Mouse (Mus musculus) ovary, adult 18-20 months (tissue): Measurements from ENCODE around the gene Oaz2.

Experiments used
- DNase-seq: peaks from one replicate; pipeline ENCODE4 v3.0.0; 2022; ENCODE audit warnings: low spot score, mixed read lengths

Oaz2 gene

DNA sequence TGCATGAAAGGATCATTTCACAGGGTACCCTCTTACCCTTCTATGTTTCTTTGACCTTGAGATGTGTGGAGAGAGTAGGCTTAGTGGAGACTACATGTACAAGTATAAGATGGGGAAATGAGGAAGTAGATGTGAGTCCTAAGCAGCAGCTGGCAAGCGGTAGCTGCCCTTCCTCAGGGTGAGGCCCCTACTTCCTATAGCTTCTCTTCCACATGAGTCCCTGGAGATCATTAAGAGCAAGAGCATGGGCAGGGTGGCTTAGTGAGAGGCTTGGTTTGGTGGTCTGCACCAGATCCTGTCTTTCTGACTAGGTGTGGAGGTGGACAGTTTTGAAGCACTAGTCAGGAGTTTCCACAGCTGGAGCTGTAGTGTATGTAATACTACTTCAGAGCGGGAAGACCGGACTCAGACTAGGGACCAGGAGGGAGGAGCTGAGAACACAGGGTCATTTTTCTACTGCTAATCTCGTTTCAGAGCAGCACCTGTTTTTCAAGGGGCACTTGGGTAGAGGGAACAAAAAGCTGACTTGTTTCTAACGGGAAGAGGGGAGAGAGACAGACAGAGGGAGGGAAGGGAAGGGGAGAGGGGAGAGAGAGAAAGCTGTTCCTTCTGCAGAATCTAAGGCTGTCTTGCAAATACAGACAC is 25.3 kb downstream of the Oaz2 start:
- DNase-seq = no peak

GRCm38 (mm10) chr9:65695646-65696045 is 27.8 kb downstream of the Oaz2 start:
- no peak for DNase-seq

DNA sequence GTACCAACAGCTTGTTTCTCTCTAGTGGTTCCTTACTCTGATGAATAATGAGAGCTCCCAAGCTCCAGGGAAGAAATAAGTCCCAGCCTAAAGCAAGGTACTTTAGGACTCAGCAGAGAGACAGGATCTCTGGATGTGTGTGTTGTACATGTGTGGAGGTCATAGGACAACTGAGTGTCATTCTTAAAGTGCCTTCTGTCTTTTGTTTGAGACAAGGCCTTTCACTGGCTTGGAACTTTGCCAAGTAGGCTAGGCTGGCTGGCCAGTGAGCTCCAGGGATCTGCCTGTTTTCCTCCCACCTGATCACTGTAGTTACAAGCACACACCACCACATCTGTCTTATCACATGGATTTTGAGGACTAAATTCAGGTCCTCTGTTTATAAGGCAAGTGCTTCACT is 28.5 kb downstream of the Oaz2 start:
- DNase-seq = no peak

GRCm38 (mm10) chr9:65697356-65697755 is 29.6 kb downstream of the Oaz2 start:
- no peak for DNase-seq

- DNase-seq = no peak
Measured at GRCm38 (mm10) chr9:65697992-65698391, 30.2 kb downstream of the Oaz2 start.

DNA sequence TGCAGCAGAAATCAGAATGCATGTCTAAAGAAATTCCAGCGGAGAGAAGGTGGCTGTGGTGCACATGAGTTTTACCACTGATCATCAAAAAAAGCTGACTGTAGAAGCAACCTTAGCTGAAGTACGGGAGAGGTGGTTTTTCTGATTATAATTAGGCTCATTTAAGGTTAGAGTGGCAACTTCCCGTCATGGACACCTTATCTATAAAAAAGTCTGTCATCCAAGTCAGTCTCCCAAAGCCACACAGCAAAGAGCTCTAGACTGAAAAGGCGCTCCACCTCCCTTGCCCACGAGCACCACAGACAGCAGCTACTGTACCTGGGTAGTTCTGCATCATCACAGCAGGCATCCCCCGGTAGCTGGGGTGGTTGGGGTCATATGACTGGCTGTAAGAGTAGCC is 32.7 kb downstream of the Oaz2 start:
- no peak for DNase-seq

DNA sequence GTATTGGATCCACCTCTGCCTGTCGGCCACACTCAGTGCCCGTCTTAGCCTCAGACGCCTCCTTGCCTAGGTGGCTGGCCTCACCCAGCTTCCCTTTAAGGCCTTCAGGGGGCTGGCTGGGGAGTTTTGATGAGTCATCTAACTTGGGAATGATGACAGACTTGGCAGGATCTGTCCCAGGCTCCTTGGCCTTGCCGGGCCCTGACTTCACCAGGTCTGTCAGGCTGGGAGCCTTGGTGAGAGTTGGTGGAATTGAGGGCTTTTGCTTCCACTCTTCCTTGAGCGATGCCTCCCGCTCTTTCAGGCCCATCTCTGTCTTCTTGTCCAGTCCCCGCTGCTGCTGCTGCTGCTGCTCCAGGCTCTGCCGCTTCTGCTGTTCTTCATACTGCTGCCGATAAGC is 34.5 kb downstream of the Oaz2 start:
- DNase-seq = no peak

- no peak for DNase-seq
Measured at GRCm38 (mm10) chr9:65703241-65703640, 35.4 kb downstream of the Oaz2 start.

- DNase-seq = no peak
Measured at GRCm38 (mm10) chr9:65703926-65704595, 36.3 kb downstream of the Oaz2 start.

GRCm38 (mm10) chr9:65718195-65718594 is 50.4 kb downstream of the Oaz2 start:
- DNase-seq = no peak

- DNase-seq = no peak
Measured at GRCm38 (mm10) chr9:65721161-65721566, 53.4 kb downstream of the Oaz2 start.

DNA sequence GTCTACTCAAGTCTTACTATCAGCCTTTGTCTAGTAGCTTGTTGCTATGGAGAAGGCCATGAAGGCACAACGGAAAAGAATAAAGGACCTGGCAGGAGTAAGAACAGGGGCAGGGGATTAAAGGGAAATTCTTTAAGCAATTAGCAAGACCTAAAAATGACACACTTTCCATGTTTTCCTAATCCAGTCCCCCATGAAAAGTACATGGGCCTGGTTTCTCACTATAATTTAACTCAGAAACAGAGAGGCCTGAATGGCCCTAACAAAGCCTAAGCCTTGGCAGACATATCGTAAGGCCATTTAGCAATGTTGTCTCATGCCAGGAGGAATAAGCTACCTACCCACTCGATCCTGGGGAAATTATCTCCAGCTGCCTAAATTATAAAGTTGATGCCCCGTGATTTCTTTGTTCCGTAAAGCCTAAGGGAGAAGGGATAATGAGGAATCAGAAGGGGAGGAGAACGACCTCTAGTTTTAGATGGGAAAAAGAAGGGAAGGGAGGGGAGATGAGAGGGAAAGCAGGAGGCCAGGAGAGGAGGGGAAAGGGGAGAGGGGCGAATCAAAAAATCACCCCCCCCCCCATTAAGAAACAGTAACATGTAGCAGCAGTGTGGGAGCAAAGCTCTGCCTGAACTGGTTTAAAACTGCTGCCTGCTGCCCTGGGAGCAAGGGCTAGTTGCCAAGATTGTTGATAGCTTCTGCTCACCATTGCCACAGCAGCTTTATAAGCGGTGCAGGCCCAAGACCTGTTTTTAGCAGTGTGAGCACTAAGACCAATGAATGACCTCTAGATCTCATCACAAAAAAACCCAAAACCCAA is 56.9 kb downstream of the Oaz2 start:
- peak; percentile 60 for DNase-seq

- no peak for DNase-seq
Measured at GRCm38 (mm10) chr9:65725291-65725622, 57.5 kb downstream of the Oaz2 start.

- DNase-seq = peak; percentile 23
Measured at GRCm38 (mm10) chr9:65726431-65726830, 58.6 kb downstream of the Oaz2 start.

GRCm38 (mm10) chr9:65727491-65727890 is 59.7 kb downstream of the Oaz2 start:
- DNase-seq = no peak

DNA sequence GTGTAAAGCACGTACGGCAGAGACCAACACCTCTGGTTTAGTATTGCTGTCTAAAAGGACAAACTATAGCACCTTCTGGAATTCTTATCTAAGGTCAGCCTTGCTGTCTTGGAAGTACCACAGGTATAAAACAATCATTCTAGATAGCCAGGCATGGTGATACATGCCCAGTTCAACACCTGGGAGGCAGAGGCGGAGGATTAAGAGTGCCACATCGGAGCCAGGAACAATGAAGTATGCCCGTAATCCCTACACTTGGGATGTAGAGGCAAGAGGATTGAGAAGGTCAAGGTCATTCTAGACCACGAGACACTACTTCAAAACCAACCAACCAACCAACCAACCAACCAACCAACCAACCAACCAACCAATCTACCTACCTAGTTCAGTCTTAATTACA is 60.8 kb downstream of the Oaz2 start:
- no peak for DNase-seq

GRCm38 (mm10) chr9:65734931-65735330 is 67.1 kb downstream of the Oaz2 start:
- no peak for DNase-seq
